Mouse (Mus musculus) intestine, embryonic 14.5 days (tissue): ENCODE measurements around the gene Gltp. TPM values are rescaled to one million over a fixed set of nuclear protein-coding genes. Genes with fewer than 3 reads are reported as not detected.

Source experiments
- ATAC-seq: fragments of 200-750 bp; cut with Nextera tagmentation; replicated peaks from 2 replicates; pipeline ENCODE4 v1.8.0; 2017; ENCODE audit warnings: low read depth, moderate number of reproducible peaks, moderate TSS enrichment, moderate library complexity; ENCODE audit not compliant: low FRiP score, low TSS enrichment
- DNase-seq: peaks from one replicate; pipeline ENCODE4 v3.0.0-alpha.2; 2018; ENCODE audit warnings: low spot score
- H3K27ac ChIP-seq: fragments of 300-500 bp; sonication (generic); 2 replicates; pipeline ENCODE4 v1.5.1; 2014; ENCODE audit warnings: low read depth, mild to moderate bottlenecking, control low read depth
- H3K27me3 ChIP-seq: fragments of 300-500 bp; sonication (generic); replicated peaks from 2 replicates; pipeline ENCODE4 v1.6.1; 2014; ENCODE audit warnings: low read length, control low read depth; ENCODE audit not compliant: control insufficient read depth, insufficient read depth
- H3K36me3 ChIP-seq: fragments of 300-500 bp; sonication (generic); 2 replicates; pipeline ENCODE4 v1.6.1; 2014; ENCODE audit warnings: low read length, control low read depth; ENCODE audit not compliant: control insufficient read depth, insufficient read depth
- H3K4me1 ChIP-seq: fragments of 300-500 bp; sonication (generic); replicated peaks from 2 replicates; pipeline ENCODE4 v1.6.1; 2014; ENCODE audit warnings: low read length, control low read depth, mixed read lengths; ENCODE audit not compliant: control insufficient read depth, insufficient read depth
- H3K4me2 ChIP-seq: fragments of 300-500 bp; sonication (generic); 2 replicates; pipeline ENCODE4 v1.6.1; 2014; ENCODE audit warnings: low read length
- H3K4me3 ChIP-seq: fragments of 300-500 bp; sonication (generic); 2 replicates; pipeline ENCODE4 v1.5.1; 2014; ENCODE audit warnings: low read depth, low read length, control low read depth, mixed read lengths
- H3K9ac ChIP-seq: fragments of 300-500 bp; sonication (generic); 2 replicates; pipeline ENCODE4 v1.6.1; 2014; ENCODE audit warnings: mild to moderate bottlenecking, low read length
- H3K9me3 ChIP-seq: fragments of 300-500 bp; sonication (generic); 2 replicates; pipeline ENCODE4 v1.6.1; 2016; ENCODE audit warnings: low read length, control low read depth; ENCODE audit not compliant: control insufficient read depth
- WGBS: fragments of 180-500 bp; shearing (Covaris S2); extraction: QIAGEN DNeasy Blood & Tissue Kit; methylation state at CpG from one replicate; pipeline ENCODE4 v1.1.7; 2014; 5-methylcytosine and 5-hydroxymethylcytosine counted together
- polyA plus RNA-seq: library from polyadenylated mRNA; unstranded; fragments of >200 nt; fragmentation: Nextera tagmentation; extraction: Ambion mirVana; gene quantifications from 2 replicates; pipeline ENCODE4 v1.2.1, GENCODE M21; 2014

The Gltp gene
- polyA plus RNA-seq, 1 experiment from 2014 or later = 74.7 TPM

DNA sequence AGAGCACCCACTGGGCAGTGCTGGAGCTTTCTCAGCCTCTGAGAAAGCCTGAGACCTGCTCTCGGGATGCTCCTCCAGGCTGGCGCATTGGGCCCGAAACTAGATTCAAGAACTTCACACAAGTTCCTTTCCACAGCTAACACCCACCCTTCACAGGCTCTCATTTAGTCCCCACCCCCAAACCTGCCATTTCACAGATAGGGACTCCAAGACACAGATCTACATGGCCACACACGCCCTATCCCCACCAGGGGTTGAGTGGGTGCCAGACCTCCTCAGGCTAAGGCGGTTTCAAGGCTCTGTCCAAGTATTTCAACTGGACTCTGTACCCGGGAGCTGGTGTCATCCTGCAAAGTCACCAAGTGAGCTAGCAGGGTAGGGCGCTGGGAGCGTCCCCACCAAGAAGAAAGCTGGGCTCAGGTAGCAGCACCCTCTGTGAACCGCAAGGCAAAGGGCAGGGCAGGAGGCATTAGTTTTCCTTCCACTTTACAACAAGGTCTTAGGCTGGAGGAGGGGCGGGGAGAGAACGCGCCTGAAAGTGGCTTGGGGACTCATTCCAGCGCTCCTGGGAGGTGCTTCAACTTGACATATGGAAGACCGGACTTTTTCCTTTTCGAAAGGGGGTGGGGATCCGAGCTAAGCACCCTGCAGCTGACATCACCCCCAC, 951 bp downstream of the Gltp start:
- ATAC-seq = 0 out of 2 replicates have a peak, but pooled peaks have one; percentile 14

DNA sequence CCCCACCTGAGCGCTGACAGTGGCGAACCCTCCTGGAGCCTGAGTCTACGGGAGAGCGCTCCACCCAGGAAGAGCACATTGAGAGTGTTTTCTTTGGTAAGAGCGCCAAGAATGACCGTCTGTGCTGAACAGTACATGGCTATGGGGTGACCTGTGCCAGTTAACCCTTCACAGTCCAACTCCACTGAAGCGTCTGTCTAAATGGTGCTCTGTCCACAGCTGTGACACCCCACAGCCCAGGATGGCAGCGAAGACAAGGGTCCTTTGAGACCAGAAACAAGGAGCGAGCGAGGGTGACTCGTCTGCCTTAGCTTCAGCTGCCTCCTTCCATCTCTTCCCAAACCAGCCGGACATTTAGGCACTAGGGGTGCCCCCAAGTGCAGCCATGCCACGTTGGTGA, 2.1 kb downstream of the Gltp start:
- no peak overlapping the region for H3K27ac ChIP-seq
- H3K36me3 ChIP-seq = no peaks in the 10 kb centered on the region
- 0 out of 2 replicates have a peak, but pooled peaks cover 3% of the 10 kb centered on the region for H3K4me1 ChIP-seq
- H3K27me3 ChIP-seq = no peaks in the 10 kb centered on the region
- no peak for DNase-seq
- no peak for ATAC-seq
- no peak overlapping the region for H3K4me3 ChIP-seq
- no peak overlapping the region for H3K4me2 ChIP-seq
- H3K9me3 ChIP-seq = no peaks in the 10 kb centered on the region
- H3K9ac ChIP-seq = no peak overlapping the region
- WGBS = 82% methylated on average over 13 of the region's 13 CpGs

More for the DNA sequence above, 951 bp downstream of the Gltp start:
- Histone ChIP-seq H3K4me3 (peak overlapping the region; percentile 70), H3K9me3 (no peaks in the 10 kb centered on the region), H3K36me3 (no peaks in the 10 kb centered on the region), H3K9ac (peak overlapping the region; percentile 60), H3K27me3 (no peaks in the 10 kb centered on the region), H3K4me2 (peak overlapping the region; percentile 95), H3K27ac (no peak overlapping the region), H3K4me1 (0 out of 2 replicates have a peak, but pooled peaks cover 3% of the 10 kb centered on the region)
- 18% methylated on average over 16 of the region's 16 CpGs for WGBS
- DNase-seq = peak; percentile 75

DNA sequence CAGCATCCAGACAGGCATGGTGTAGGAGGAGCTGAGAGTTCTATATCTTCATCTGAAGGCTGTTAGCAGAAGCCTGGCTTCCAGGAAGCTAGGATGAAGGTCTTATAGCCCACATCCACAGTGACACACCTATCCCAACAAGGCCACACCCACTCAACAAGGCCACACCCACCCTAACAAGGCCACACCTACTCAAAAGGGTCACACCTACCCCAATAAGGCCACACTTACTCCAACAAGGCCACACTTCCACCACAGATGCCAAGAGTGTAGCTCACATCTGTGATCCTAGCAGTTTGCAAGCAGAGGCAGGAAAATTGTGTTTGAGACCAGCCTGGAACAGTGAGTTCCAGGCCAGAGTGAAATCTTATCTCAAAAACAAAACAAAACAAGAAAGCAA, 2.9 kb downstream of the Gltp start:
- H3K4me3 ChIP-seq = no peak overlapping the region
- ATAC-seq = no peak
- no peaks in the 10 kb centered on the region for H3K27me3 ChIP-seq
- no peak overlapping the region for H3K27ac ChIP-seq
- no peaks in the 10 kb centered on the region for H3K9me3 ChIP-seq
- no peak overlapping the region for H3K9ac ChIP-seq
- no peaks in the 10 kb centered on the region for H3K36me3 ChIP-seq
- H3K4me2 ChIP-seq = no peak overlapping the region
- DNase-seq = no peak
- peaks cover 6% of the 10 kb centered on the region; the same call in 1 of the 2 replicates for H3K4me1 ChIP-seq

DNA sequence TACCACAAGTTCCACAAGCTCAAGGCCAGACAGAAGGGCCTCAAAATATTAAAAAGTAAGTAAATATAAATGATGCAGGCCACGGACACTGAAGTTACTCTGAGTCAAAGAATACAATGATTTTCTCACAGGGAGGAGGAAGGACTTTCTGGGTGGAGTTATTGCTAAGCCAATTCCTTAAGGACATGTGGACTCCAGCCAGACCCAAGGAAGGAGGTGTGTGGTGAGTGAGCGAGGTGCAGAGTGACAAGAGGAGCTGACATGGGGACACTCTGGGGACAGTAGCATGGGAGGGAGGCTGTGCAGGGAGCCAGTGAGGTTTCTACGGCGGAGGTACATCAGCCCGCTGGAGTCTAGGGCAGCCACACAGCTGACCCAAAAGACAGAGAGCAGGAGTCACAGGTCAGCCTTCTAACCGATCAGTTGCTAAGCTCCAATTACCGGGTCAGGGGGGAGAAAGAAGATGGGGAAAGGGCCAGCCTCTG, 4.0 kb downstream of the Gltp start:
- Histone ChIP-seq H3K4me2 (no peak overlapping the region), H3K4me1 (peaks cover 8% of the 10 kb centered on the region; the same call in 1 of the 2 replicates), H3K9me3 (no peaks in the 10 kb centered on the region), H3K36me3 (no peaks in the 10 kb centered on the region), H3K4me3 (no peak overlapping the region), H3K27ac (no peak overlapping the region), H3K27me3 (no peaks in the 10 kb centered on the region), H3K9ac (no peak overlapping the region)
- 69% methylated on average over 7 of the region's 7 CpGs for WGBS
- DNase-seq (no peak), ATAC-seq (no peak)

DNA sequence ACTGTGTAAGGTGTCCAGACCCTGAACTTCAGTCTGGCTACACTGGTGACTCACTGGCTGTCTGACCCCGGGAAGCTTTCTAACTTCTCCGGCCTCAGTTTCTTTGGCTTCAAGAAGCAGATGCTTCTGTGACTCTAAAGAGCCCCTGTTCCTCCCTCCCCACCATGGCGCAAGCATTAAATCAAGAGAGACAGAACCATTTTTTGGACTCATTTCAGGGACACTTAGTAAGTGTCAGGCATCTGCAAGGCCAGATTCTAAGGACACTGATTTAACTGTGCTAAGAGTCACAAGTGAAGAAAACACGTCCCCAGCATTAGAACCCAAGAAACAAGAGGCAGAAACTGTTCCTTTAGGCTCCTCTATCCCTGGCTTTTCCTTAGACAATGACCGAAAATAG, 4.8 kb downstream of the Gltp start:
- ATAC-seq = no peak
- Histone ChIP-seq H3K36me3 (no peaks in the 10 kb centered on the region), H3K27me3 (no peaks in the 10 kb centered on the region), H3K4me1 (peaks cover 12% of the 10 kb centered on the region), H3K9ac (no peak overlapping the region), H3K9me3 (no peaks in the 10 kb centered on the region), H3K27ac (no peak overlapping the region), H3K4me3 (no peak overlapping the region), H3K4me2 (no peak overlapping the region)
- DNase-seq = no peak
- WGBS = 91% methylated on average over 5 of the region's 5 CpGs

DNA sequence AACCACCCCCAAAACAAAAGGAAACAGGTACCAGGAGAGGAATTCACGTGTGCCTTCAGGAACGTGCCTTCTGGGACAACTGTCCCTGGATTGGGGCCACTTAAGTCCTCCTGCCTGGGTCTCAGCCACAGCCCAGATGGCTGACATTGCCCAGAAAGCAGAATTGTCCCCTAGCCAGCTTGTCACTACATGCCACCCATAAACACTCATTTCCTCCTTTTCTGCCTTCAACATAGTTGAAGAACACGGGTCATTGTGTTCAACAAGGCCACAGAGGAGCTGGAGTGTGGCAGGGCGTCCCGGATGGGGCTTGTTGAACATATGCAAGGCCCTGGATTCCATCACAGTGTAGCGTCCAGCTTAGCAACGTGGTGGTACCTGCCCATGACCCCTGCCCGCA, 9.1 kb downstream of the Gltp start:
- Histone ChIP-seq H3K9ac (no peak overlapping the region), H3K9me3 (no peaks in the 10 kb centered on the region), H3K27ac (no peak overlapping the region)

DNA sequence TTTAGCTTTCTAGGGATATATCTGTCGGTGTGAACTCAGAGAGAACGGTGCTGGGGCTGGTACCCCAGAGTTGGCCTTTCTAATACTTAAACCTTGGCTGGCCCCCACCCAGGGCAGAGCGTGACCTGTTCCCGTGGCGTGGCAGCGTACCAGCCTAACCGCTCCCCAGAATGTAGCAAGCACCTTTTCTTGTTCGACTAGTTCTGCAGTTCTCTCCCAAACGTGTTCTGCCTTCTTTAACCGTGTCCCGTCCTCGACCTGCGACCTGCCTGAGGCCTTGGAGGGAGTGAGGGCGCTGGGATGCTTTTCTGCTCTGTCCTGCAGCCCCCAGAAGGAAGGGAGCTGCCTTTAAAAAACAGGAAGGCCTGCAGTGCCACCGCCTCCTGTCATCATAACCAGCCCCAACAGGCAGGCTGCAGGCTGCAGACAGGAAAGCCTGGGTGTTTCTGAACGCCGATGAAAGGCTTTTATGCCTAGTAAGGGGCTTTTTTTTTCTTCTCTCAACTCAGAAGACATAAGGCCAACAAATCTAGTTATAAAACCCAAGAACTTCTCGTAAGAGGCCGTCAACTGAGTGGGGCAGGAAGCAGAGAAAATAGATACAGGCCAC, 10.0 kb downstream of the Gltp start:
- no peaks in the 10 kb centered on the region for H3K27me3 ChIP-seq
- H3K9ac ChIP-seq = no peak overlapping the region
- ATAC-seq (no peak), DNase-seq (no peak)
- 65% methylated on average over 19 of the region's 19 CpGs for WGBS
- H3K4me2 ChIP-seq = no peak overlapping the region
- peaks cover 7% of the 10 kb centered on the region for H3K36me3 ChIP-seq
- H3K4me1 ChIP-seq = peaks cover 12% of the 10 kb centered on the region
- no peaks in the 10 kb centered on the region for H3K9me3 ChIP-seq
- H3K4me3 ChIP-seq = no peak overlapping the region
- H3K27ac ChIP-seq = no peak overlapping the region

More for the DNA sequence above, 9.1 kb downstream of the Gltp start:
- H3K36me3 ChIP-seq = peaks cover 4% of the 10 kb centered on the region
- H3K4me1 ChIP-seq = peaks cover 12% of the 10 kb centered on the region
- H3K4me2 ChIP-seq = no peak overlapping the region
- H3K4me3 ChIP-seq = no peak overlapping the region
- ATAC-seq (no peak), DNase-seq (no peak)
- no peaks in the 10 kb centered on the region for H3K27me3 ChIP-seq
- WGBS = 75% methylated on average over 8 of the region's 8 CpGs

DNA sequence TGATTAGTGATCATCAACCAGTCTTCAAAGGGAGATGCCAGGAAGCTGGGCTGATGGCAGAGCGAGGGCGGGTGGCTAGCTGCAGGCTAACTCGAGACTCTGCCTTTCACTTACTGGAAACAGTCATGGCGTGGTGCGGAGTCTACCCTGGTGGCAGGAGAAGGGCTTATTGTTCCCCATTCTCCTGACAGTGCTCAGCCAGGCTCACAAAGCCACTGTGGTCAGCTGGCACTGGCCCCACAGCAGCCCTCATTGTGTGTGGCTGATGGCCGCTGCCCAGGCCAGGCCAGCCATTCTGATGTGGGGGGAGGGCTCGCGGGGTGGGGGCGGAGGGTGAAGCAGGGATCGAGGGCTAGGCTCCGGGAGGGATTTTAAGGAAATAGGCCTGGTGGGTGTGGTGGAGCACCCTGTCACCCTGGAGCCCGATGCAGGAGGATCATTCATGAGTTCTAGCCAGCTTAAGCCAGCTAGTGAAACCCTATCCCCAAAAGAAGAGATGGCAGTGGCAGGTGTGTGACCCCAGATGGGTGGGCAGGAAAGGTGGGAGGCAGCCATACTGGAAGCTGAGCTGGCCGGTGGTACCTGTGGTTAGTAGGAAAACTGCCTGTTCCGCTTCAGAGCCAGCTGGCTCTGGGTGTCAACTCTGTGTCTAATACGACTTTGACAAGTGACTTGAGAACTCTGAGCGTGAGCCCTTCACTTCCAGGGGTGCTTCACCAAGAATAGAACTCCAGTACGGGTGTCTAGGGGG, 10.8 kb downstream of the Gltp start:
- Histone ChIP-seq H3K4me1 (peaks cover 12% of the 10 kb centered on the region), H3K36me3 (peaks cover 7% of the 10 kb centered on the region), H3K9ac (no peak overlapping the region), H3K9me3 (no peaks in the 10 kb centered on the region), H3K27me3 (no peaks in the 10 kb centered on the region), H3K4me3 (no peak overlapping the region), H3K27ac (no peak overlapping the region), H3K4me2 (no peak overlapping the region)
- DNase-seq (no peak), ATAC-seq (no peak)
- 70% methylated on average over 17 of the region's 17 CpGs for WGBS
